Mouse (Mus musculus) thymus, adult 2 months (tissue): ENCODE results near the gene Amfr. TPM values are rescaled to one million over a fixed set of nuclear protein-coding genes. Genes with fewer than 3 reads are reported as not detected.

Experiments
- DNase-seq: peaks from one replicate; pipeline ENCODE4 v3.0.0; 2021
- H3K27ac ChIP-seq: fragments of 200-500 bp; 2 replicates; pipeline ENCODE4 v1.5.1; 2012; ENCODE audit warnings: low read length, control low read depth; ENCODE audit not compliant: control insufficient read depth, insufficient read depth
- H3K27me3 ChIP-seq: fragments of 200-500 bp; 2 replicates; pipeline ENCODE4 v1.6.1; 2012; ENCODE audit warnings: mild to moderate bottlenecking, low read length, moderate library complexity, mixed read lengths; ENCODE audit not compliant: control insufficient read depth, insufficient read depth
- H3K36me3 ChIP-seq: fragments of 200-500 bp; 2 replicates; pipeline ENCODE4 v1.6.1; 2012; ENCODE audit warnings: mild to moderate bottlenecking, low read length, moderate library complexity; ENCODE audit not compliant: control insufficient read depth, insufficient read depth
- H3K4me1 ChIP-seq: fragments of 200-500 bp; replicated peaks from 2 replicates; pipeline ENCODE4 v1.6.1; 2012; ENCODE audit warnings: low read length; ENCODE audit not compliant: control insufficient read depth, insufficient read depth
- H3K4me3 ChIP-seq: fragments of 200-500 bp; 2 replicates; pipeline ENCODE4 v1.5.1; 2012; ENCODE audit warnings: mild to moderate bottlenecking, low read length, control low read depth, moderate library complexity; ENCODE audit not compliant: control insufficient read depth, insufficient read depth
- CTCF ChIP-seq: fragments of 200-500 bp; IDR thresholded peaks from 2 replicates; pipeline ENCODE4 v1.5.1; 2012; ENCODE audit warnings: mild to moderate bottlenecking, control low read depth, low read length, moderate library complexity, borderline replicate concordance; ENCODE audit not compliant: control insufficient read depth, poor library complexity, insufficient read depth; ENCODE audit errors: extremely low read depth
- POLR2A ChIP-seq: fragments of 200-500 bp; IDR thresholded peaks from 2 replicates; pipeline ENCODE4 v1.6.1; 2012; ENCODE audit warnings: mild to moderate bottlenecking, low read length, control low read depth, moderate library complexity; ENCODE audit not compliant: control insufficient read depth, poor library complexity, insufficient read depth; ENCODE audit errors: extremely low read depth
- WGBS: fragments of 180-500 bp; shearing (Covaris S2); methylation state at CpG from one replicate; pipeline ENCODE4 v1.1.7; 2018; 5-methylcytosine and 5-hydroxymethylcytosine counted together
- polyA plus RNA-seq: library from polyadenylated mRNA; depleted of rRNA; stranded (reverse); fragments of >200 nt; gene quantifications from 2 replicates; pipeline ENCODE4 v1.2.3, GENCODE M21; 2012

Amfr gene
- polyA plus RNA-seq, 1 experiment = 101 TPM

GRCm38 (mm10) chr8:94035200-94035599, 22.6 kb upstream of the Amfr start:
- Histone ChIP-seq H3K4me1 (peaks cover 9% of the 10 kb centered on the region), H3K27ac (no peak overlapping the region), H3K27me3 (no peaks in the 10 kb centered on the region), H3K36me3 (peaks cover 11% of the 10 kb centered on the region), H3K4me3 (no peak overlapping the region)
- DNase-seq = no peak
- 65% methylated on average over 5 of the region's 5 CpGs for WGBS
- TF ChIP-seq POLR2A (no peak), CTCF (no peak)

- 95% methylated on average over 3 of the region's 3 CpGs for WGBS
- no peak overlapping the region for H3K4me3 ChIP-seq
- DNase-seq = no peak
- peaks cover 9% of the 10 kb centered on the region for H3K4me1 ChIP-seq
- H3K27ac ChIP-seq = no peak overlapping the region
- no peak for TF ChIP-seq CTCF
- TF ChIP-seq POLR2A = no peak
- no peaks in the 10 kb centered on the region for H3K27me3 ChIP-seq
- H3K36me3 ChIP-seq = peaks cover 27% of the 10 kb centered on the region
These were observed 21.0 kb upstream of the Amfr start for GRCm38 (mm10) chr8:94033601-94034000.

- TF ChIP-seq CTCF (no peak), POLR2A (no peak)
- H3K4me3 ChIP-seq = no peak overlapping the region
- no peak for DNase-seq
- no peaks in the 10 kb centered on the region for H3K27me3 ChIP-seq
- peaks cover 48% of the 10 kb centered on the region for H3K36me3 ChIP-seq
- H3K27ac ChIP-seq = no peak overlapping the region
- no peaks in the 10 kb centered on the region; the same call in 1 of the 2 replicates for H3K4me1 ChIP-seq
- WGBS = 96% methylated on average over 9 of the region's 9 CpGs
These were observed 17.1 kb upstream of the Amfr start for GRCm38 (mm10) chr8:94029701-94030100.

GRCm38 (mm10) chr8:94023916-94024315, 11.3 kb upstream of the Amfr start:
- Histone ChIP-seq H3K4me3 (no peak overlapping the region), H3K27ac (no peak overlapping the region), H3K27me3 (no peaks in the 10 kb centered on the region), H3K36me3 (peaks cover 59% of the 10 kb centered on the region), H3K4me1 (no peaks in the 10 kb centered on the region)
- TF ChIP-seq POLR2A (no peak), CTCF (no peak)
- DNase-seq = no peak
- 98% methylated on average over 6 of the region's 6 CpGs for WGBS

- Histone ChIP-seq H3K4me1 (peaks cover 20% of the 10 kb centered on the region), H3K4me3 (peak overlapping the region; percentile 60), H3K27ac (no peak overlapping the region), H3K27me3 (no peaks in the 10 kb centered on the region), H3K36me3 (no peaks in the 10 kb centered on the region)
- no peak for DNase-seq
- TF ChIP-seq CTCF (no peak), POLR2A (no peak)
- 44% methylated on average over 7 of the region's 7 CpGs for WGBS
These were observed 477 bp upstream of the Amfr start for GRCm38 (mm10) chr8:94013026-94013612.

- H3K4me1 ChIP-seq = peaks cover 20% of the 10 kb centered on the region
- H3K27ac ChIP-seq = no peak overlapping the region
- no peak for DNase-seq
- H3K4me3 ChIP-seq = peak overlapping the region; percentile 83
- H3K27me3 ChIP-seq = no peaks in the 10 kb centered on the region
- no peak for TF ChIP-seq CTCF
- TF ChIP-seq POLR2A = 0 out of 2 replicates have a peak, but pooled peaks have one; percentile 12
- 4% methylated on average over 48 of the region's 48 CpGs for WGBS
- no peaks in the 10 kb centered on the region for H3K36me3 ChIP-seq
These were observed 1.3 kb downstream of the Amfr start for GRCm38 (mm10) chr8:94011076-94012012.
